Mouse (Mus musculus): ENCODE measurements around the gene Rrp1b. TPM values are rescaled to one million over a fixed set of nuclear protein-coding genes. Genes with fewer than 3 reads are reported as not detected.
A peak's percentile ranks its signal among the peaks of the same experiment; 100 is the strongest.
"Not testable (repeated sequence)": the region's sequence is repeated elsewhere in the genome, so short reads cannot be mapped to it uniquely, and the experiment has no call there.

The Rrp1b gene
- polyA plus RNA-seq, 1 experiment from 2014 or later, result 42.5 TPM

GRCm38 (mm10) chr17:32103054-32103453 lies 67.2 kb downstream of the Rrp1b start:
- Histone ChIP-seq H3K4me1 (ENCODE audit: control insufficient read depth, insufficient read depth, low read length) (peaks cover 5% of the 10 kb centered on the region; the same call in 1 of the 2 replicates), H3K4me2 (ENCODE audit: low read length) (no peak overlapping the region), H3K27ac (ENCODE audit: low read length) (no peak overlapping the region), H3K9ac (ENCODE audit: low read depth, low read length) (no peak overlapping the region), H3K4me3 (ENCODE audit: low read depth, low read length) (no peak overlapping the region), H3K27me3 (ENCODE audit: control insufficient read depth, insufficient read depth, low read depth, low read length) (0 out of 2 replicates have a peak, but pooled peaks cover 3% of the 10 kb centered on the region), H3K9me3 (replicated peaks; ENCODE audit: control insufficient read depth, low read length, poor library complexity, severe bottlenecking) (no peaks in the 10 kb centered on the region), H3K36me3 (ENCODE audit: control insufficient read depth, insufficient read depth, low read length) (no peaks in the 10 kb centered on the region)
- 27% methylated on average over 4 of the region's 4 CpGs for WGBS
- ATAC-seq, result no peak

- no peak for ATAC-seq
- Histone ChIP-seq H3K4me2 (ENCODE audit: low read length) (no peak overlapping the region), H3K4me1 (ENCODE audit: control insufficient read depth, insufficient read depth, low read length) (no peaks in the 10 kb centered on the region), H3K27ac (ENCODE audit: low read length) (no peak overlapping the region), H3K36me3 (ENCODE audit: control insufficient read depth, insufficient read depth, low read length) (no peaks in the 10 kb centered on the region), H3K27me3 (ENCODE audit: control insufficient read depth, insufficient read depth, low read depth, low read length) (0 out of 2 replicates have a peak, but pooled peaks cover 3% of the 10 kb centered on the region), H3K9me3 (replicated peaks; ENCODE audit: control insufficient read depth, low read length, poor library complexity, severe bottlenecking) (no peaks in the 10 kb centered on the region), H3K4me3 (ENCODE audit: low read depth, low read length) (no peak overlapping the region), H3K9ac (ENCODE audit: low read depth, low read length) (no peak overlapping the region)
- WGBS, result 72% methylated on average over 2 of the region's 2 CpGs
Measured at GRCm38 (mm10) chr17:32106358-32106757, 70.5 kb downstream of the Rrp1b start.

- 67% methylated on average over 5 of the region's 5 CpGs for WGBS
- Histone ChIP-seq H3K4me3 (ENCODE audit: low read depth, low read length) (no peak overlapping the region), H3K9ac (ENCODE audit: low read depth, low read length) (no peak overlapping the region), H3K9me3 (replicated peaks; ENCODE audit: control insufficient read depth, low read length, poor library complexity, severe bottlenecking) (no peaks in the 10 kb centered on the region), H3K27me3 (ENCODE audit: control insufficient read depth, insufficient read depth, low read depth, low read length) (no peaks in the 10 kb centered on the region; the same call in 1 of the 2 replicates), H3K27ac (ENCODE audit: low read length) (no peak overlapping the region), H3K36me3 (ENCODE audit: control insufficient read depth, insufficient read depth, low read length) (no peaks in the 10 kb centered on the region), H3K4me2 (ENCODE audit: low read length) (no peak overlapping the region), H3K4me1 (ENCODE audit: control insufficient read depth, insufficient read depth, low read length) (no peaks in the 10 kb centered on the region; the same call in 1 of the 2 replicates)
- no peak for ATAC-seq
Measured at GRCm38 (mm10) chr17:32107877-32108276, 72.0 kb downstream of the Rrp1b start.

GRCm38 (mm10) chr17:32108320-32109011 lies 72.6 kb downstream of the Rrp1b start:
- WGBS, result 74% methylated on average over 5 of the region's 5 CpGs
- not testable (repeated sequence) for H3K27me3 ChIP-seq (ENCODE audit: control insufficient read depth, insufficient read depth, low read depth, low read length); H3K36me3 ChIP-seq (ENCODE audit: control insufficient read depth, insufficient read depth, low read length); H3K9me3 ChIP-seq (replicated peaks; ENCODE audit: control insufficient read depth, low read length, poor library complexity, severe bottlenecking); H3K4me3 ChIP-seq (ENCODE audit: low read depth, low read length); ATAC-seq; H3K9ac ChIP-seq (ENCODE audit: low read depth, low read length); H3K4me1 ChIP-seq (ENCODE audit: control insufficient read depth, insufficient read depth, low read length); H3K4me2 ChIP-seq (ENCODE audit: low read length); H3K27ac ChIP-seq (ENCODE audit: low read length)

DNA sequence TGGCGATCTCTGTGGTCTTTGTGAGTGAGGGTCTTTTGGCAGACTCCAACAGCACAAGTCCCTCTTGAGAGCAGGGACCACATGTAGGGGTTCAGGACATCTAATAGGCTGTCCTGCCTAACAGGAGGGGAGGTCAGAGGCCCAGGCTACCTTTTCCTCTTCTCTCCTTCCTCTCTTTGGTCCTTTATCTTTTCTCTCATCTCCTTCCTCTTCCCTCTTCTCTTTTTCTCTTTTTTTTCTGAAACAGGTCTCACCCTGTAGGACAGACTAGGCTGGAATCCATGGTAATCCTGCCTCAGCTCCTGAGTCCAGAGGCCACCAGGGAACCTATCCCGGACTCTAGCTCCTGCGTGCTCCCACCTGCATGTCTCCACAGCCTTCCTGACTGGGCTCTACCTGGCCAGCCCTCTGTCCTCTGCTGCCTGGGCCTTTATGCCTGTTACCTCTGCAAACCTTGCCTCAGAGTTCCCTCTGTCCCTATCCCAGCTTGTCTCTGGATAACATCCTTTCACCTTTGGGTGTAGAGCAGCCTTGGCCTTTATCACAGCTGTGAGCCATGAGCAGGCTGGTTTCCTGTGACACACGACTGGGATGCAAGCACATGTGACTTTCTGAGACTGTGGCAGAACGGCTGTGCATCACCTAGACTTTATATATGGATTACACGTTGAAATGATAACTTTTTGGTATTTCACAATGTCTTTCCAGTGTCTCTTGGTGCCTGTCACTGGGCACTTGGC lies 73.5 kb downstream of the Rrp1b start:
- Histone ChIP-seq H3K27ac (ENCODE audit: low read length) (no peak overlapping the region), H3K9me3 (replicated peaks; ENCODE audit: control insufficient read depth, low read length, poor library complexity, severe bottlenecking) (no peaks in the 10 kb centered on the region), H3K27me3 (ENCODE audit: control insufficient read depth, insufficient read depth, low read depth, low read length) (no peaks in the 10 kb centered on the region; the same call in 1 of the 2 replicates), H3K4me3 (ENCODE audit: low read depth, low read length) (no peak overlapping the region), H3K36me3 (ENCODE audit: control insufficient read depth, insufficient read depth, low read length) (no peaks in the 10 kb centered on the region), H3K9ac (ENCODE audit: low read depth, low read length) (no peak overlapping the region), H3K4me2 (ENCODE audit: low read length) (no peak overlapping the region), H3K4me1 (ENCODE audit: control insufficient read depth, insufficient read depth, low read length) (no peaks in the 10 kb centered on the region; the same call in 1 of the 2 replicates)
- ATAC-seq, result no peak
- 77% methylated on average over 6 of the region's 6 CpGs for WGBS

- 68% methylated on average over 2 of the region's 2 CpGs for WGBS
- H3K27me3 ChIP-seq (ENCODE audit: control insufficient read depth, insufficient read depth, low read depth, low read length), result no peaks in the 10 kb centered on the region; the same call in 1 of the 2 replicates
Measured at GRCm38 (mm10) chr17:32110424-32110823, 74.5 kb downstream of the Rrp1b start.

GRCm38 (mm10) chr17:32110980-32111780 lies 75.3 kb downstream of the Rrp1b start:
- Histone ChIP-seq H3K9me3 (replicated peaks; ENCODE audit: control insufficient read depth, low read length, poor library complexity, severe bottlenecking) (no peaks in the 10 kb centered on the region), H3K36me3 (ENCODE audit: control insufficient read depth, insufficient read depth, low read length) (no peaks in the 10 kb centered on the region), H3K4me2 (ENCODE audit: low read length) (no peak overlapping the region), H3K9ac (ENCODE audit: low read depth, low read length) (no peak overlapping the region), H3K4me1 (ENCODE audit: control insufficient read depth, insufficient read depth, low read length) (peaks cover 2% of the 10 kb centered on the region), H3K4me3 (ENCODE audit: low read depth, low read length) (no peak overlapping the region), H3K27me3 (ENCODE audit: control insufficient read depth, insufficient read depth, low read depth, low read length) (no peaks in the 10 kb centered on the region; the same call in 1 of the 2 replicates), H3K27ac (ENCODE audit: low read length) (no peak overlapping the region)
- 79% methylated on average over 10 of the region's 10 CpGs for WGBS
- ATAC-seq, result no peak

More at GRCm38 (mm10) chr17:32110424-32110823, 74.5 kb downstream of the Rrp1b start:
- Histone ChIP-seq H3K4me1 (ENCODE audit: control insufficient read depth, insufficient read depth, low read length) (peaks cover 2% of the 10 kb centered on the region), H3K36me3 (ENCODE audit: control insufficient read depth, insufficient read depth, low read length) (no peaks in the 10 kb centered on the region), H3K4me3 (ENCODE audit: low read depth, low read length) (no peak overlapping the region), H3K27ac (ENCODE audit: low read length) (no peak overlapping the region), H3K4me2 (ENCODE audit: low read length) (no peak overlapping the region), H3K9ac (ENCODE audit: low read depth, low read length) (0 out of 2 replicates have a peak overlapping the region, but pooled peaks have one; percentile 3), H3K9me3 (replicated peaks; ENCODE audit: control insufficient read depth, low read length, poor library complexity, severe bottlenecking) (no peaks in the 10 kb centered on the region)
- no peak for ATAC-seq

All from midbrain, embryonic 16.5 days (tissue).